Mouse (Mus musculus): ENCODE results near the gene Cd6. TPM values are rescaled to one million over a fixed set of nuclear protein-coding genes. Genes with fewer than 3 reads are reported as not detected.

The Cd6 gene
- total and polyA plus RNA-seq, 3 experiments, result 0.09 to 0.73 (median 0.17) TPM

DNA sequence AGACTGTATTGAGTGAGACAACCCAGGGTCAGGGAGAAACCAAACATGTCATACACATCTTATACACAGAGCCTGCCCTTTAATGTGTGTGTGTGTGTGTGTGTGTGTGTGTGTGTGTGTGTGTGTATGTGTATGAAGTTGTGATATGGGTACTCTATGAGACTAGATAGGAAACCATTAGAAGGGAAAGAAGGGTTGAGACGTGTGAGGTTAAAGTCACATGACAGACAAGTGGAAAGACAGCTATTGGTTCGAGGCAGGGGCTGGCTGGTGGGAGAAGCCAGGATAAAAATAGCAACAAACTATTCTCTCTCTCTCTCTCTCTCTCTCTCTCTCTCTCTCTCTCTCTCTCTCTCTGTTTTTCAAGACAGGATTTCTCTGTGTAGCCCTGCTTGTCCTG lies 13.4 kb downstream of the Cd6 start:
- no peaks in the 10 kb centered on the region for H3K27me3 ChIP-seq (replicated peaks)
- in situ Hi-C loops (cut with MboI; ENCODE audit: low pct_ligation_motif_present, low pct_unique_long_range_greater_than_20kb, low sequenced_read_pairs), result no loop called here
- H3K9ac ChIP-seq (ENCODE audit: insufficient read depth, low read depth), result no peak overlapping the region
- TF ChIP-seq HCFC1 (IDR thresholded peaks at IDR 0.05; ENCODE audit: low read depth, low read length) (no peak), RAD21 (IDR thresholded peaks at IDR 0.05; ENCODE audit: low read depth, low read length) (no peak), MYC (IDR thresholded peaks at IDR 0.05; ENCODE audit: low read depth, low read length) (no peak), ELF1 (IDR thresholded peaks at IDR 0.05; ENCODE audit: low read depth, low read length) (no peak), NELFE (IDR thresholded peaks at IDR 0.05; ENCODE audit: low read depth, low read length) (no peak), USF1 (IDR thresholded peaks at IDR 0.05; ENCODE audit: low read depth, low read length) (no peak), TCF12 (IDR thresholded peaks at IDR 0.05; ENCODE audit: low read depth, low read length) (no peak), CHD2 (IDR thresholded peaks at IDR 0.05; ENCODE audit: low read length) (no peak), POLR2AphosphoS2 (IDR thresholded peaks at IDR 0.05; ENCODE audit: low read depth, low read length) (no peak), POLR2A (IDR thresholded peaks at IDR 0.05; ENCODE audit: low read depth, low read length) (no peak)
- H3K27ac ChIP-seq (ENCODE audit: insufficient read depth, low read depth), result no peak overlapping the region
- no peak overlapping the region for H3K4me2 ChIP-seq (ENCODE audit: insufficient read depth, low read depth, poor library complexity, severe bottlenecking)
- H3K4me1 ChIP-seq (ENCODE audit: control insufficient read depth in 1 of 2, insufficient read depth in 2 of 2), result peaks cover 0 to 9% of the 10 kb centered on the region in 2 experiments; a peak in 1 of 4 replicates
- DNase-seq (ENCODE audit: extremely low read depth), result no peak
- dilution Hi-C loops (cut with MboI; ENCODE audit: extremely low pct_ligation_motif_present, extremely low pct_unique_long_range_greater_than_20kb, low sequenced_read_pairs), result no loop called here
- no peak overlapping the region for H3K4me3 ChIP-seq (replicated peaks in 1 of 3; ENCODE audit: low read depth in 2 of 3, low read length in 2 of 3, poor library complexity in 1 of 3)
- no peaks in the 10 kb centered on the region for H3K9me3 ChIP-seq (replicated peaks; ENCODE audit: low read length)
- H3K79me2 ChIP-seq (replicated peaks; ENCODE audit: control insufficient read depth, extremely low read depth, insufficient read depth, poor library complexity, severe bottlenecking), result no peaks in the 10 kb centered on the region
- H3K36me3 ChIP-seq (replicated peaks in 1 of 2; ENCODE audit: control insufficient read depth in 1 of 2, insufficient read depth in 1 of 2, low read length in 1 of 2), result no peaks in the 10 kb centered on the region

DNA sequence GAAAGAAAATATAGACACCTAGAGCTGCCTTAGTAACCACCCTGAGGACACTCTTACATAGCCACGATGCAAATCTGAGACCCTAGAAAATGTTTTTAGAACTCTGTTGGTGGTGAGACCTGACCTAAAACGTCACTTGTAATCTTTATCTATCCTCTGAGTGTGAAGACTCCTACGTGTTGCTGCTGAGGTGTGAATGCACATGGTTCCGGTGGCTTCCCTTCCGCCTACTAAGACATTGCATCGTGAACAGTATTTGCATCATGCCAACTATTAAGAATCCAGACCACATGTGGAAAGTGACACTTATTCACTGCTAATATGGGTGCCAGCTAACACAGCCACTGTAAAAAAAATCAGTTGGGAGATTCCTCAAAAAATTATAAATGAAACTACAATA lies 14.0 kb downstream of the Cd6 start:
- no peak overlapping the region for H3K4me3 ChIP-seq (replicated peaks in 1 of 3; ENCODE audit: low read depth in 2 of 3, low read length in 2 of 3, poor library complexity in 1 of 3)
- no peak overlapping the region for H3K27ac ChIP-seq (ENCODE audit: insufficient read depth, low read depth)
- no peaks in the 10 kb centered on the region for H3K9me3 ChIP-seq (replicated peaks; ENCODE audit: low read length)
- peaks cover 0 to 9% of the 10 kb centered on the region in 2 experiments; a peak in 1 of 4 replicates for H3K4me1 ChIP-seq (ENCODE audit: control insufficient read depth in 1 of 2, insufficient read depth in 2 of 2)
- in situ Hi-C loops (cut with MboI; ENCODE audit: low pct_ligation_motif_present, low pct_unique_long_range_greater_than_20kb, low sequenced_read_pairs) (no loop called here), dilution Hi-C loops (cut with MboI; ENCODE audit: extremely low pct_ligation_motif_present, extremely low pct_unique_long_range_greater_than_20kb, low sequenced_read_pairs) (no loop called here)
- TF ChIP-seq JUND (conservative IDR thresholded peaks at IDR 0.05; ENCODE audit: low read depth, low read length), result no peak
- no peak for TF ChIP-seq UBTF (IDR thresholded peaks at IDR 0.05; ENCODE audit: low read depth, low read length)
- no peak for TF ChIP-seq CTCF (conservative IDR thresholded peaks at IDR 0.05 in 1 of 2, IDR thresholded peaks at IDR 0.05 in 1 of 2; ENCODE audit: low read depth in 2 of 2, low read length in 2 of 2)
- no peak for TF ChIP-seq CHD1 (IDR thresholded peaks at IDR 0.05; ENCODE audit: low read depth, low read length)
- no peak for TF ChIP-seq MAFK (IDR thresholded peaks at IDR 0.05; ENCODE audit: insufficient replicate concordance, low read length)
- TF ChIP-seq NELFE (IDR thresholded peaks at IDR 0.05; ENCODE audit: low read depth, low read length), result no peak
- no peak for TF ChIP-seq MAZ (IDR thresholded peaks at IDR 0.05; ENCODE audit: low read depth, low read length)
- no peak for TF ChIP-seq ZKSCAN1 (IDR thresholded peaks at IDR 0.05; ENCODE audit: borderline replicate concordance, low read depth, low read length)
- TF ChIP-seq ETS1 (conservative IDR thresholded peaks at IDR 0.05; ENCODE audit: low read depth, low read length), result no peak
- TF ChIP-seq BHLHE40 (IDR thresholded peaks at IDR 0.05; ENCODE audit: low read depth, low read length), result no peak
- TF ChIP-seq ELF1 (IDR thresholded peaks at IDR 0.05; ENCODE audit: low read depth, low read length), result no peak
- TF ChIP-seq MEF2A (IDR thresholded peaks at IDR 0.05; ENCODE audit: borderline replicate concordance, low read depth, low read length), result no peak
- TF ChIP-seq POLR2AphosphoS2 (IDR thresholded peaks at IDR 0.05; ENCODE audit: low read depth, low read length), result no peak
- no peak for TF ChIP-seq MYC (IDR thresholded peaks at IDR 0.05; ENCODE audit: low read depth, low read length)
- no peak for TF ChIP-seq IRF4 (IDR thresholded peaks at IDR 0.05; ENCODE audit: low read depth, low read length)
- no peak for TF ChIP-seq RCOR1 (conservative IDR thresholded peaks at IDR 0.05; ENCODE audit: low read depth, low read length)
- no peak for TF ChIP-seq GABPA (IDR thresholded peaks at IDR 0.05; ENCODE audit: insufficient replicate concordance, low read depth, low read length)
- TF ChIP-seq TBP (conservative IDR thresholded peaks at IDR 0.05; ENCODE audit: low read depth, low read length), result no peak
- no peak overlapping the region for H3K9ac ChIP-seq (ENCODE audit: insufficient read depth, low read depth)
- DNase-seq (ENCODE audit: extremely low read depth), result no peak
- H3K79me2 ChIP-seq (replicated peaks; ENCODE audit: control insufficient read depth, extremely low read depth, insufficient read depth, poor library complexity, severe bottlenecking), result no peaks in the 10 kb centered on the region
- no peaks in the 10 kb centered on the region for H3K27me3 ChIP-seq (replicated peaks)
- H3K4me2 ChIP-seq (ENCODE audit: insufficient read depth, low read depth, poor library complexity, severe bottlenecking), result no peak overlapping the region
- no peaks in the 10 kb centered on the region for H3K36me3 ChIP-seq (replicated peaks in 1 of 2; ENCODE audit: control insufficient read depth in 1 of 2, insufficient read depth in 1 of 2, low read length in 1 of 2)

Data from CH12.LX (cell line).